Mouse (Mus musculus) G1E-ER4 (cell line): ENCODE measurements at regions not wholly inside any gene's neighbourhood (a gene's known extent, or its start where the extent isn't known, plus 50 kb on each side); places are given as distances from the start of the nearest gene placed in this dataset.

ENCODE experiments used
- GATA1 ChIP-seq: IDR thresholded peaks from one replicate; pipeline ENCODE4 v1.8.0; 2012; ENCODE audit warnings: low read length, inconsistent platforms

DNA sequence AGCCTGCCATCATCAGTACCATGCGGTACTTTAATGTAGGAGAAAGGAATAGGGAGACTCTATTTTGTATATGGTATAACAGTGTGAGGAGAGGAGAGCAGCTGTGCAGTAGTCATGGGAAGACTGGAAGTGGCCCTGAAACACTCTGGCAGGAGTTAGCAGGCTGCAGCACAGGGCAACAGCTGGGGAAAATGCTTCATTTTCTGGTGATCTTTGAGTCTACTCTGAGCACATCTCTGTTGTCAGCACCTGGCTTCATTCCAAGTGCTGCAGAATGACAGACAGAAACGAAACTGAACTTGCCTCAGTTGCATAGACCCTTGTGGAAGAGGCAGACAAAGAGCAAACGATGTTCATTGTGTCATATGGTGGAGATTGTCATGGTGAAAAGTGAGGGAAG is 847.7 kb downstream of the Diaph3 start:
- TF ChIP-seq GATA1 = no peak

DNA sequence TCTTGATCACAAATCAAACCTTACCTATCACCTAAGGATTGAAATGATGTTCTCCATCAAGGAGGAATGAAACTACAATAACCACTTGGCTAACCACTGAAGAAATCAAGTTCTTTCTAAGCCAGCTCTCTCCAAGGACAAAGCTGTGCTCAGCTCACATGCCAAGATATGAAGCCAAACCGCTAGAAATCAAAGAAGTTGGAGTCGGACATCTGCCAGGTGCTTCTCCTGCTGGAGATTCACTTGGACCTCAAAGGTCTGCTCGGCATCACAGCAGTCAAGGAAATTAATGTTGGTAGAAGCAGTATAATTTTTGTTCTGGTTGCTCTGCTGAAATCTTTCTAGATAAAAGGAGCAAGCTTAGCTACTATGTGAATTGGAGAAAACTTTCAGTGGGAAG is 850.5 kb downstream of the Diaph3 start:
- TF ChIP-seq GATA1 = no peak

GRCm38 (mm10) chr14:86261640-86262230 is 879.3 kb downstream of the Diaph3 start:
- TF ChIP-seq GATA1 = no peak

- TF ChIP-seq GATA1 = no peak
Observed at GRCm38 (mm10) chr14:86254196-86254595, 886.8 kb downstream of the Diaph3 start.

- no peak for TF ChIP-seq GATA1
Observed at GRCm38 (mm10) chr14:86251617-86252016, 889.4 kb downstream of the Diaph3 start.

- no peak for TF ChIP-seq GATA1
Observed at GRCm38 (mm10) chr14:86247686-86248085, 893.3 kb downstream of the Diaph3 start.

- no peak for TF ChIP-seq GATA1
Observed at GRCm38 (mm10) chr14:86246770-86247169, 894.3 kb downstream of the Diaph3 start.

DNA sequence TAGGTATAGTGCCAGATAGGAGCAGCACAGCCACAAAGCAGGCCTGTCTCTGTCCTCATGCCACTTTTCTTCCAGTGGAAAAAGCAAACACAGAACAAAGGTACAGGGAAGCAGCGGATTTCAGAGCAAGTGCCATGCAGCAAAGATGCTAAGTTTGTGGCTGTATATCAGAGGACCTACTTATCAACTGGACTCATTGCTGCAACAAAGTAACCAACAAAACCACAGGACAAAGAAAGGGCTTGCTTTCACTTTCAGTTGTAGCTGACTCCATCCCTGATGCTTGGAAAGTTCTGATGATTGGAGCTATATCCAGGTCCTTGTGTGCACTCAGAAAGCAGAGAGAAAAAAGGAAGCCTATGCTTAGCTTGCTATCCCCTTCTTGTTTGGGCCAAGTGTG is 897.4 kb downstream of the Diaph3 start:
- TF ChIP-seq GATA1 = no peak

DNA sequence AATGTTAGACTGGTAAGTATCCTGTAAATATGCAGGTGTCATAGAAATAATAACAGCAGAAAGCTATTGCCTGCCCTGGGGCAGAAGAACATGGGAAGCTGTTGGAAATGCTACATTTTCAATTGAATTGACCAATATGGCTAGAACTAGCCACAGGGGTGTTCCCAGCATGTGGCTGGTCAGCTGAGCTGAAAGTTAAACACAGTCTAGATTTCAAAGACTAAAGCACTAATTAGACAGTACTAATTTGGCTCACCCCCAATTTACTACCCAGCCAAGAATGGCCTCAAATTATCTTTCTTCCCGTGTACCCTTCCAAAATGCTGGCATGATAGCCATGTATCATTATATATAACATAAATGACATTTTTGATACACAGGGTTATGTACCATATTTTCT is 898.2 kb downstream of the Diaph3 start:
- TF ChIP-seq GATA1 = no peak

GRCm38 (mm10) chr14:86239090-86239489 is 901.9 kb downstream of the Diaph3 start:
- TF ChIP-seq GATA1 = no peak

DNA sequence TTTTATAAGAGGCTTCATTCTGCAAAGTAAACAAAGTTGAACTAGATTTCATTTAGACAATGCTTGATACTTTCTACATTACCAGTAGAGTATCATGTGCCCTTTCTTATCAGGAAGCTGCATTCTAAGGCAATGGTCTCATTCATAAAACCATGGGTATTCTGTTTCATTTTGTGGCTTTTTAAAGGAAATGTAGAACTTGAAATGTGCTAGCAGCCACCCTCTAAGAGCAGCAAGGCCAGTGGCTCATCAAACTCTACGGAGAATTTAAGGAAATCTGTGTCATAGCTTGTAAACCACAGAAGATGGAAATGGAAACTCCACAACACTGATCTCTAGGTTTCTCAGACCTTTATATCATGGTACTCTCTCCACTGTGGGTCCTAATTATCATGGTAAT is 907.7 kb downstream of the Diaph3 start:
- TF ChIP-seq GATA1 = no peak

GRCm38 (mm10) chr14:86230609-86231008 is 910.4 kb downstream of the Diaph3 start:
- TF ChIP-seq GATA1 = no peak

- TF ChIP-seq GATA1 = no peak
Observed at GRCm38 (mm10) chr14:86229755-86230154, 911.3 kb downstream of the Diaph3 start.

DNA sequence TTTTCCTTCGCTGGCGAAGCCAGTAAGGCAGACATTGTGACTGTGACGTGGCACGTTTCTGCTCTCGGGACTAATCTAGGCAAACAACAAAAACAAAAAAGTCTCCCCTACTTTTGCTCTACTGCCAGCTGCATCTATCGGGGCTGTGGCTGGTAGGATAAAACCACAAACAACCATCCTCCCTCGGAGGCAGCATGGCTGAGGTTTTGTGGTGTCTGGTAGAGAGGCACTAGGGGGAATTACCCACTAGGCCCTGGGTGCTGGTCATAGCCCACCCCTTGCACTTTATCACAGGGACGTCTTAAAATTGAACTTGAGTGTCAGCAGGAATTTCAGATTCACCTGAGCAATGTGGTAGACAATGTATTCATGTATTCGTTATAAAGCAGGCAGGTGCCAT is 925.3 kb downstream of the Diaph3 start:
- no peak for TF ChIP-seq GATA1

- no peak for TF ChIP-seq GATA1
Observed at GRCm38 (mm10) chr14:86211654-86212053, 929.4 kb downstream of the Diaph3 start.

- TF ChIP-seq GATA1 = no peak
Observed at GRCm38 (mm10) chr14:86204582-86204981, 936.5 kb downstream of the Diaph3 start.

- no peak for TF ChIP-seq GATA1
Observed at GRCm38 (mm10) chr14:86197864-86198263, 943.2 kb downstream of the Diaph3 start.
